Mouse (Mus musculus) ES-E14 (cell line): Measurements from ENCODE around the gene Tcl1b2. TPM values are rescaled to one million over a fixed set of nuclear protein-coding genes. Genes with fewer than 3 reads are reported as not detected.
A peak's percentile ranks its signal among the peaks of the same experiment; 100 is the strongest.
"Not testable (repeated sequence)": the region's sequence is repeated elsewhere in the genome, so short reads cannot be mapped to it uniquely, and the experiment has no call there.

Experiments used
- DNase-seq: peaks from one replicate; pipeline ENCODE4 v3.0.0-alpha.2; 2013; ENCODE audit warnings: low read depth, low spot score
- H3K27ac ChIP-seq: 2 replicates; pipeline ENCODE4 v1.5.1; 2012; ENCODE audit warnings: low read depth, mild to moderate bottlenecking, low read length, moderate library complexity, mixed read lengths; ENCODE audit not compliant: poor library complexity, insufficient read depth, severe bottlenecking
- H3K36me3 ChIP-seq: 2 replicates; pipeline ENCODE4 v1.6.1; 2012; ENCODE audit warnings: mild to moderate bottlenecking, low read length, moderate library complexity, mixed read lengths; ENCODE audit not compliant: control insufficient read depth, poor library complexity, insufficient read depth, severe bottlenecking
- H3K4me1 ChIP-seq, 2 experiments: fragments of 150-350 bp in 1 of 2; sonication (generic) in 1 of 2; 2 replicates each; pipeline ENCODE4 v1.6.1; 2012; ENCODE audit warnings: low read length in 2 of 2, mild to moderate bottlenecking in 1 of 2, mixed read lengths in 1 of 2; ENCODE audit not compliant: control insufficient read depth in 2 of 2, insufficient read depth in 2 of 2, poor library complexity in 1 of 2
- H3K4me3 ChIP-seq, 2 experiments: fragments of 150-350 bp in 1 of 2; sonication (generic) in 1 of 2; 2 replicates each; pipeline ENCODE4 v1.5.1; 2012; ENCODE audit warnings: low read length in 2 of 2, low read depth in 1 of 2, mild to moderate bottlenecking in 1 of 2, mixed read lengths in 1 of 2; ENCODE audit not compliant: insufficient read depth in 1 of 2, poor library complexity in 1 of 2, severe bottlenecking in 1 of 2
- H3K9ac ChIP-seq: 2 replicates; pipeline ENCODE4 v1.6.1; 2012; ENCODE audit warnings: low read depth, mild to moderate bottlenecking, low read length, mixed read lengths; ENCODE audit not compliant: poor library complexity, insufficient read depth, severe bottlenecking
- H3K9me3 ChIP-seq: fragments of 150-350 bp; sonication (generic); 2 replicates; pipeline ENCODE4 v1.6.1; 2012; ENCODE audit warnings: low read depth, mild to moderate bottlenecking, low read length; ENCODE audit not compliant: control insufficient read depth, insufficient read depth
- CHD2 ChIP-seq: IDR thresholded peaks from 2 replicates; pipeline ENCODE4 v1.6.1; 2014; ENCODE audit warnings: mild to moderate bottlenecking, low read depth, low read length, inconsistent platforms
- HCFC1 ChIP-seq: IDR thresholded peaks from 2 replicates; pipeline ENCODE4 v1.6.1; 2012; ENCODE audit warnings: low read length, inconsistent platforms, borderline replicate concordance; ENCODE audit not compliant: insufficient read depth
- MAFK ChIP-seq: IDR thresholded peaks from 2 replicates; pipeline ENCODE4 v1.6.1; 2014; ENCODE audit warnings: mild to moderate bottlenecking, low read depth, low read length, inconsistent platforms; ENCODE audit not compliant: insufficient read depth
- ZC3H11A ChIP-seq: IDR thresholded peaks from 2 replicates; pipeline ENCODE4 v1.6.1; 2012; ENCODE audit warnings: low read depth, mild to moderate bottlenecking, inconsistent platforms, low read length, borderline replicate concordance
- ZNF384 ChIP-seq: IDR thresholded peaks from 2 replicates; pipeline ENCODE4 v1.6.1; 2012; ENCODE audit warnings: low read depth, low read length, inconsistent platforms
- in situ Hi-C, 2 experiments: fragments of 600-800 bp; cut with MboI; formaldehyde crosslinking; loops; one replicate each; pipeline ENCODE4 v1.15.1; 2025; ENCODE audit warnings: low sequenced_read_pairs in 2 of 2, inconsistent platforms in 1 of 2; ENCODE audit not compliant: unreplicated experiment in 2 of 2
- total RNA-seq: library from RNA; depleted of rRNA; stranded (reverse); fragments of 300-350 nt; gene quantifications from 2 replicates; pipeline ENCODE4 v1.2.3, GENCODE M21; 2012

Tcl1b2 gene
- total RNA-seq, 1 experiment, result not detected

- Histone ChIP-seq H3K9me3 (no peaks in the 10 kb centered on the region), H3K4me1 (peaks cover 0 to 5% of the 10 kb centered on the region in 2 experiments; a peak in 1 of 4 replicates), H3K4me3 (no peak overlapping the region), H3K27ac (no peak overlapping the region), H3K9ac (no peak overlapping the region), H3K36me3 (no peaks in the 10 kb centered on the region)
- DNase-seq, result no peak
- in situ Hi-C loops, result no loop called here
- TF ChIP-seq CHD2 (no peak), MAFK (no peak), ZNF384 (no peak), ZC3H11A (no peak), HCFC1 (no peak)
Measured at GRCm38 (mm10) chr12:105116648-105117047, 29.2 kb upstream of the Tcl1b2 start.

- Histone ChIP-seq H3K9ac (no peak overlapping the region), H3K36me3 (no peaks in the 10 kb centered on the region), H3K4me3 (no peak overlapping the region), H3K27ac (no peak overlapping the region), H3K9me3 (no peaks in the 10 kb centered on the region), H3K4me1 (peaks cover 2 to 5% of the 10 kb centered on the region in 2 experiments; a peak in 3 of 4 replicates)
- in situ Hi-C loops, result no loop called here
- no peak for TF ChIP-seq ZC3H11A
- TF ChIP-seq MAFK, result no peak
- TF ChIP-seq CHD2, result no peak
- no peak for TF ChIP-seq HCFC1
- TF ChIP-seq ZNF384, result no peak
- no peak for DNase-seq
Measured at GRCm38 (mm10) chr12:105125362-105125761, 20.5 kb upstream of the Tcl1b2 start.

GRCm38 (mm10) chr12:105126516-105126915, 19.3 kb upstream of the Tcl1b2 start:
- H3K36me3 ChIP-seq, result no peaks in the 10 kb centered on the region
- in situ Hi-C loops, result no loop called here
- peak; percentile 40 for DNase-seq
- H3K4me3 ChIP-seq, result no peak overlapping the region
- H3K9ac ChIP-seq, result no peak overlapping the region
- no peak for TF ChIP-seq ZNF384
- no peak for TF ChIP-seq CHD2
- TF ChIP-seq ZC3H11A, result no peak
- no peak for TF ChIP-seq HCFC1
- TF ChIP-seq MAFK, result no peak
- no peaks in the 10 kb centered on the region for H3K9me3 ChIP-seq
- peaks cover 2 to 5% of the 10 kb centered on the region in 2 experiments; a peak in 3 of 4 replicates for H3K4me1 ChIP-seq
- H3K27ac ChIP-seq, result no peak overlapping the region; the same call in 1 of the 2 replicates

GRCm38 (mm10) chr12:105127607-105128006, 18.2 kb upstream of the Tcl1b2 start:
- Histone ChIP-seq H3K9ac (no peak overlapping the region), H3K4me1 (peaks cover 2 to 5% of the 10 kb centered on the region in 2 experiments; a peak in 3 of 4 replicates), H3K36me3 (no peaks in the 10 kb centered on the region), H3K4me3 (no peak overlapping the region), H3K9me3 (no peaks in the 10 kb centered on the region), H3K27ac (no peak overlapping the region)
- no peak for DNase-seq
- TF ChIP-seq CHD2 (no peak), MAFK (no peak), HCFC1 (no peak), ZNF384 (no peak), ZC3H11A (no peak)
- in situ Hi-C loops, result no loop called here

- H3K4me3 ChIP-seq, H3K27ac ChIP-seq, in situ Hi-C loops, DNase-seq, H3K4me1 ChIP-seq, H3K36me3 ChIP-seq, H3K9ac ChIP-seq, H3K9me3 ChIP-seq: not testable (repeated sequence)
Measured at GRCm38 (mm10) chr12:105129494-105130205, 16.2 kb upstream of the Tcl1b2 start.

GRCm38 (mm10) chr12:105134167-105134566, 11.6 kb upstream of the Tcl1b2 start:
- H3K9me3 ChIP-seq, H3K4me3 ChIP-seq, DNase-seq, in situ Hi-C loops, H3K9ac ChIP-seq, H3K4me1 ChIP-seq, H3K36me3 ChIP-seq, H3K27ac ChIP-seq: not testable (repeated sequence)

- DNase-seq, H3K4me1 ChIP-seq, in situ Hi-C loops: not testable (repeated sequence)
Measured at GRCm38 (mm10) chr12:105134826-105135225, 11.0 kb upstream of the Tcl1b2 start.

More at GRCm38 (mm10) chr12:105134826-105135225, 11.0 kb upstream of the Tcl1b2 start:
- not testable (repeated sequence) for H3K9ac ChIP-seq, H3K4me3 ChIP-seq, H3K9me3 ChIP-seq, H3K36me3 ChIP-seq, H3K27ac ChIP-seq
